12 mouse cellular contexts compared by ENCODE assay signal in the genomic region with DNA sequence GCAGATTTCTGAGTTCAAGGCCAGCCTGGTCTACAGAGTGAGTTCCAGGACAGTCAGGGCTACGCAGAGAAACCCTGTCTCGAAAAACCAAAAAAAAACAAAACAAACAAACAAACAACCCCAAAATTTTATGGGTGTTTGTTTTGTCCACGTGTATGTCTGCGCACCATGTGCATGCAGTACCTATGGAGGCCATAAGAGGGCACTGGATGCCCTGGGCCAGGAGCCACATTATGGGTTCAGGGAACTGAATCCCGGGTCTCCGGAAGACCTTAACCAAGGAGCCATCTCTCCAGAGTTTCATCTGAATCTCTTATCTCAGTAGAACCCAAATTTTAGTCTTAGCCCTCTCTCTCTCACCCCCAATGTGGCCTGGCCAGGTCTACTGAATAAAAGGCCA. TPM values are rescaled to one million over a fixed set of nuclear protein-coding genes. Genes with fewer than 3 reads are reported as not detected.
A peak's percentile ranks its signal among the peaks of the same experiment; 100 is the strongest.
DNase-seq lines count a peak whose midpoint lies in the region; ATAC-seq and TF ChIP-seq lines count a peak whose summit lies in the region.
"Had no signal": no experiment of that assay in that cellular context is flagged by ENCODE, and none has a peak within 500 bp of the region (broad histone marks: within the 10 kb centered on the region; RNA-seq: fewer than 3 reads in every experiment).

No protein-coding gene starts in this region.

- no peak overlapping the region for H3K27ac ChIP-seq in cerebellum, adult 2 months (ENCODE audit: insufficient read depth, low read length)
- H3K27ac ChIP-seq: embryonic facial prominence, embryonic 15.5 days had no signal

- TF ChIP-seq POLR2A in cerebellum, adult 2 months (IDR thresholded peaks at IDR 0.05; ENCODE audit: borderline replicate concordance, insufficient read depth, low read length): no peak

- ATAC-seq in cerebellum, adult (ENCODE audit: insufficient number of reproducible peaks, low FRiP score, low TSS enrichment): no peak
- 0 out of 2 replicates have a peak, but pooled peaks have one; percentile 61 for ATAC-seq in erythroblast, adult 5-6 weeks (replicated peaks; ENCODE audit: low FRiP score, poor library complexity, severe bottlenecking)

- TF ChIP-seq CTCF in cerebellum, adult 2 months (IDR thresholded peaks at IDR 0.05; ENCODE audit: borderline replicate concordance, insufficient read depth, low read depth, low read length): 0 out of 2 replicates have a peak, but pooled peaks have one; percentile 19

- H3K27me3 ChIP-seq in cerebellum, adult 2 months (ENCODE audit: control insufficient read depth, insufficient read depth, low read length): no peaks in the 10 kb centered on the region
- H3K27me3 ChIP-seq in splenic B cell, adult 2 months (ENCODE audit: control insufficient read depth, insufficient read depth, low read length, poor library complexity, severe bottlenecking): no peaks in the 10 kb centered on the region
- H3K27me3 ChIP-seq: embryonic facial prominence, embryonic 15.5 days had no signal

- DNase-seq in cerebellum, adult 2 months: no peak
- DNase-seq in lung, postnatal 14 days: peak; percentile 30
- no peak for DNase-seq in lung, postnatal 10 days
- DNase-seq in splenic B cell, adult 2 months (ENCODE audit: low read depth, low spot score): peak; percentile 29
- DNase-seq in cerebellum, adult 9-10 months: no peak
- DNase-seq in cerebellum, postnatal 10 days: no peak
- DNase-seq: adrenal gland, adult 8-10 months; right cerebral cortex, adult 18-20 months had no signal

- 89% methylated on average over 6 of the region's 6 CpGs for WGBS in cerebellum, adult 2 months

- H3K36me3 ChIP-seq in splenic B cell, adult 2 months (ENCODE audit: control insufficient read depth, insufficient read depth, low read length, poor library complexity, severe bottlenecking): no peaks in the 10 kb centered on the region
- H3K36me3 ChIP-seq: embryonic facial prominence, embryonic 15.5 days had no signal

- H3K4me3 ChIP-seq in cerebellum, adult 2 months (replicated peaks; ENCODE audit: insufficient read depth, low read depth, low read length): no peak overlapping the region
- H3K4me3 ChIP-seq: embryonic facial prominence, embryonic 15.5 days; myocyte had no signal

- no peaks in the 10 kb centered on the region for H3K4me1 ChIP-seq in cerebellum, adult 2 months (ENCODE audit: control insufficient read depth, insufficient read depth, low read length)
- H3K4me1 ChIP-seq: embryonic facial prominence, embryonic 15.5 days had no signal

RNA-seq across cellular contexts. Expression of gene Agpat4, which starts 14.7 kb away (rescaled TPM):
- polyA plus RNA-seq in cerebellum, adult 2 months (2012; rRNA removed): 42.8 and 50.1 TPM in 2 replicates
- 73.6 and 79.0 TPM in 2 replicates for total RNA-seq in erythroblast, adult 5-6 weeks (2015; ENCODE audit: low replicate concordance)
- total RNA-seq in erythroblast, adult 5-6 weeks (2017; ENCODE audit: low replicate concordance): 99.3 and 133 TPM in 2 replicates

Comparison
In these comparisons a context has a peak if more than half of its experiments do, and no peak if none do; other contexts are left out.
1. DNase-seq: peak in lung, postnatal 14 days (single experiment) and splenic B cell, adult 2 months (single experiment); none in cerebellum, adult 2 months (0 of 2), lung, postnatal 10 days (single experiment), cerebellum, adult 9-10 months (single experiment) and cerebellum, postnatal 10 days (0 of 2).